Mouse (Mus musculus): ENCODE measurements around the gene Crim1. TPM values are rescaled to one million over a fixed set of nuclear protein-coding genes. Genes with fewer than 3 reads are reported as not detected.
"Not testable (repeated sequence)": the region's sequence is repeated elsewhere in the genome, so short reads cannot be mapped to it uniquely, and the experiment has no call there.

The Crim1 gene
- total RNA-seq, 4 experiments from 2014 or later, result 134 to 154 (median 144) TPM

- no peak for DNase-seq (ENCODE audit: low spot score in 2 of 2)
Observed at GRCm38 (mm10) chr17:78248943-78249342, 48.9 kb downstream of the Crim1 start.

- DNase-seq (ENCODE audit: low spot score in 2 of 2), result no peak
Observed at GRCm38 (mm10) chr17:78250149-78250938, 50.3 kb downstream of the Crim1 start.

GRCm38 (mm10) chr17:78253587-78253986 lies 53.5 kb downstream of the Crim1 start:
- not testable (repeated sequence) for DNase-seq (ENCODE audit: low spot score in 2 of 2)

GRCm38 (mm10) chr17:78254256-78254655 lies 54.2 kb downstream of the Crim1 start:
- no peak for DNase-seq (ENCODE audit: low spot score in 2 of 2)

DNA sequence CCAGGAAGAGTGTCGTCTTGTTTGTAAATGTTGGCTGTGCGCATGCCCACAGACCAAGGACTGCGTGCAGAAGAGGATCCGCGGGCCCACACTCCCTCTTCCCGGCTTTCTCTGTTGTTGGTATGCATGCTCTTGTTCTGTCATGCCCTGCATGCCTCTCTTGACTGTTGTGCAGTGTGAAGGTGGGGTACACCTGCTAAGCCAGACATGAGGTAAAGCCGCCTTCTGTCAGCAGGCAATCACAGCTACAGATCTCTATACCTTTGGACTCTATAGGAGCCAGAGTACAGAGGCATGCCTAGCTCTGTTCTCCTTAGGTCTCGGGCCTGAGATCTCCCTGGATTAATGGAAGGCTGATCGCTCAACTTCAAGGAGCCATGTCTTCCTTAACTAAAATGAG lies 55.7 kb downstream of the Crim1 start:
- no peak for DNase-seq (ENCODE audit: low spot score in 2 of 2)

- no peak for DNase-seq (ENCODE audit: low spot score in 2 of 2)
Observed at GRCm38 (mm10) chr17:78256534-78256933, 56.5 kb downstream of the Crim1 start.

DNA sequence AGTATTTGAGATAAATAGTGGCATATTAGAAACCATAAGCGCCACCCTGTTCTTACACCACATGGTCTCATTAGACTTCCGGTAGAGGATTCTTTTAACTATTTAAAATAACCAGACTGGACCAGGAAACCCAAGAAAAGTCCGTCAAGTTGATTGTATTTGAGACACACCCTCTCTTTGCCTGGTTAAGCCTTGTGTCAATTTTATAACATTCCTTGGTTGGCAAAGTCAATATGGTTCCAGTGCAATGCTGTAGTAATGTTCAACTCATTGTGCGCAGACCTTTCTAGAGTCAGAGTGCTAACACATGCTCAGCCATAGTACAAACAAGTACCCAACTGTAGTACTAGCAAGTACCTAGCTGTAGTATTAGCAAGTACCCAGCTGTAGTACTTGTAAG lies 61.6 kb downstream of the Crim1 start:
- DNase-seq (ENCODE audit: low spot score in 2 of 2), result no peak

DNA sequence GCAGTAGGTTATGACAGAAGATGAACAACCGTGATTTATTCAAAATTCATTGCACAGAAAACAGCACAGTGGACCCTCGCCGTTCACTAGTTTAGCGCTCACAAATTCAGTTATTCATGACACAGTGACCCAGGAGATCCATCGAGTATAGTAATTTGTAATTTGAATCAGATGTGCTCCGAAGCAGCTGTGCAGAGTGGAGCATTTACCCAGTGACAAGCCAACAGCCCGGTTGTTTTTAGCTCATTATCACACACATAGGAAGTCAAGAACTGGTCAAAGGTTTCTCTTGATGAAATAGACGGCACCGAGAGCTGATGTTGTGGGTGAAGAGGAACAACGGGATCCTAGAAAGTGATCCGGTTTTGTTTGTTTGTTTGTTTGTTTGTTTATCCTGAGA lies 64.1 kb downstream of the Crim1 start:
- no peak for DNase-seq (ENCODE audit: low spot score in 2 of 2)

GRCm38 (mm10) chr17:78265135-78265534 lies 65.1 kb downstream of the Crim1 start:
- no peak for DNase-seq (ENCODE audit: low spot score in 2 of 2)

DNA sequence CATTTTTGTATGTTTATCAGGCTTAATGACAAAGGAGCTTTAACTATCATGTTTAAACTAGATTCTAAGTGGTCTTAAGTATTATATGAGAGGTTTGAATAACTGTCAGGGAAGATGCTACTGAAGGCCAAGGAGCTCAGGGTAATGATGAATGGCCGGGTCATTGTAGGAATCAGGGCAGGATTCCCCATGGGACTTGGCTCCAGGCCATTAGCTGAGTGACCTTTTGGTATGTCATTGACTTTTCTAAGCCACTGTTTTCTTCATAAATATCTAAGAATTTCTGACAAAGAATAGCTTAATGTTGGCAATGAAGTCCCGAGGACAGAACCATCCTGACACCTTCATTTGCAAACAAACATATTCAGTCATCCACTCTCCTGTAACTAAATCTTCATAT lies 66.2 kb downstream of the Crim1 start:
- DNase-seq (ENCODE audit: low spot score in 2 of 2), result no peak

- no peak for DNase-seq (ENCODE audit: low spot score in 2 of 2)
Observed at GRCm38 (mm10) chr17:78268591-78268990, 68.5 kb downstream of the Crim1 start.

GRCm38 (mm10) chr17:78269311-78269710 lies 69.3 kb downstream of the Crim1 start:
- DNase-seq (ENCODE audit: low spot score in 2 of 2), result no peak

DNA sequence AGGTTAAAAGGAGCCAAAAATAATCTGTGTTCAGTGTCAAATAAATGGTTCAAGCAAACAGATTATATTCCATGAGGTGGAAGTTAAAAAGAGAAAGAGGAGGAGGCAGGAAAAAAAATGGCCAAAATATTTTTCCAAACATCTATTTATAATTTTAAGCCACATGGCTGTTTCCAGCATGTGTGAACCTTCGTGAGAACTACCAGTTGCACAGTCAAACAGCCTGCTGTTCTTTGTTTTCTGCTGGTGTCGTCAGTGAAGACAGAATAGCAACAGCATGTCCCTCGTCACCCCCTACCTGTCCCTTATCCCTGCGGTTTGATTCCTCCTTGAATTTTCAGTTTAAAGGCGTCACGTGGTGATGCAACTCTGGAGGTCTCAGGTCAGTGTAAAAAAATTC lies 70.0 kb downstream of the Crim1 start:
- no peak for DNase-seq (ENCODE audit: low spot score in 2 of 2)

GRCm38 (mm10) chr17:78271731-78272130 lies 71.7 kb downstream of the Crim1 start:
- DNase-seq (ENCODE audit: low spot score in 2 of 2), result no peak

- no peak for DNase-seq (ENCODE audit: low spot score in 2 of 2)
Observed at GRCm38 (mm10) chr17:78272142-78272541, 72.1 kb downstream of the Crim1 start.

DNA sequence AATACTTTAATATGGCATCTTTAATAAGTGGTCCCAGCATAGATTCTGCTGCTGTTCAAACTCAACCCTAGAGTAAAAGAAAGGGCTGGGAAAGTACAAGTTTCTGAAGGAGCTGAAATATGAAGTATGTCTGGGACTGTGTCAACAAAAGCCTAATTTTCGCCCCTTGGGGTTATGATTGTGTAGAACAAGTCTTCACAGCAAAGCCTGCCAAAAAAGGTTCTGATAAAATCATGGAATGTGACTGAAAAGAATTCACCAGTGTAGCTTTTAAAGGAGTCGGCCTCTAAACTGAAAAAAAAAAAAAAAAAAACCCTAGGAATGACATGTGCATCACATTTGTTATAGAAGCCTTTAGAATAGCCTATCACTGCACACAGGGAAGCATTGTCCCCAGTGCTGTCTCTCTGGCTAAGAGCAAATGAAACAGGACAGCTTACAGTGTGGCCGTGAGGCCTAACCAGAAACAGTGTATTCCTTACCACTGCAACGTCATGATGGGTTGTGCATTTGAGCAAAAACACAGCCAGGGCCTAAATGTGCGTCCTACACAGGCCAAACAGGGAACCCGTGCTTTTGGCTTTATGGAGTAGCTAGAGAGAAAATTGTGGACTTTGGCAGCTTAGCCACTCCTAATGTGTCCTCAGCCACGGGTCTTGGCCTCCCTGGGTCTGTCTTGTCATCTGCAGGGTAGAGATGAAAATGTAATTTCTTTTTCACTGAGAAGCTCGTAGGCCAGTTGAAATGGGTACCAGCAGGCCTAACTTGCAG lies 72.8 kb downstream of the Crim1 start:
- DNase-seq (ENCODE audit: low spot score in 2 of 2), result no peak

DNA sequence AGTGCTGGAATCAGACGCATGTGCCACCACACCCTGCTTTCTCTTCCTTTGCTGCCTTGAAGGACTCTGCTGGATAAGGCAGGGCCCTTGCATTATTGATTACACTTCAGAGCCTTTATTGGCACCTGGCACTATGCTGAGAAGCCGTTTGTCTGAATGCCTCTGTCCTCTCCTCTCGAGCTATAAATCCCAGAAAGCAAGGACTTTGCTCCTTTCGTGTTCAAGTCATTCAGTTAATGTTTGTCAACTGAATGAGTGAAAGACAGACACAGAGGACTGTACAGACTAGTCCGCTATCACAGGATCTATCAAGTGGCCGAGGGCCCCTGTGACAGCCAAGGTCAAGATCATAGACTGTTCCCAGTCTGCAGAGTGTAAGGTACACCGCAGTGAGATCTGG lies 73.8 kb downstream of the Crim1 start:
- DNase-seq (ENCODE audit: low spot score in 2 of 2), result no peak

- no peak for DNase-seq (ENCODE audit: low spot score in 2 of 2)
Observed at GRCm38 (mm10) chr17:78274609-78275506, 74.8 kb downstream of the Crim1 start.

GRCm38 (mm10) chr17:78275507-78275813 lies 75.4 kb downstream of the Crim1 start:
- no peak for DNase-seq (ENCODE audit: low spot score in 2 of 2)

DNA sequence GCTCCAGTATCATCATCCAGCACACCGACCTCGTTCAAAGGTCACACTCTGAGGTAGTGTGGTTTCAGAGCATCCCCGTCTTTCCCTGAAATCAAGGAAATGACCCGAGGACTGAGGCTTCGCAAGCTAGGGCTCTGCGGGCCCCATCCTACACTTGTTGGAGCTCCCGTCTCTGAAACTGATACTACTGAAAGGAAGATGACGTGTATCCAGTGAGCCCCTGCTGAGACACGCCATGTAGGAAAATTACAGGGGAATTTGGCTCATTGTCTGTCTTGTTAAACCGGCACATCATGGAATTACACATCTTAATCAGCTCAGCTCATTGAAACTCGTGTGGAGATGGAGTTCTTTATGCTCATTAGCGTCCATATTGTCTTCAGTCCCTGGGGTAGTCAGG lies 79.1 kb downstream of the Crim1 start:
- DNase-seq (ENCODE audit: low spot score in 2 of 2), result no peak

- no peak for DNase-seq (ENCODE audit: low spot score in 2 of 2)
Observed at GRCm38 (mm10) chr17:78280991-78281712, 81.1 kb downstream of the Crim1 start.
